Mouse (Mus musculus) liver, embryonic 14.5 days (tissue): ENCODE data around the gene Epb41l4b. TPM values are rescaled to one million over a fixed set of nuclear protein-coding genes. Genes with fewer than 3 reads are reported as not detected.

Experiments
- ATAC-seq: fragments of 200-750 bp; cut with Nextera tagmentation; 2 replicates; pipeline ENCODE4 v1.8.0; 2017; ENCODE audit warnings: moderate number of reproducible peaks, mild to moderate bottlenecking, moderate library complexity; ENCODE audit not compliant: insufficient read depth
- DNase-seq, 3 experiments: peaks; one replicate each; pipeline ENCODE4 v3.0.0-alpha.2; 2012 to 2013; ENCODE audit warnings: low read depth in 3 of 3, low spot score in 3 of 3
- H3K27ac ChIP-seq: fragments of 300-500 bp; sonication (generic); 2 replicates; pipeline ENCODE4 v1.5.1; 2014; ENCODE audit warnings: moderate library complexity, mild to moderate bottlenecking, control low read depth, inconsistent platforms
- H3K27me3 ChIP-seq: fragments of 300-500 bp; sonication (generic); 2 replicates; pipeline ENCODE4 v1.6.1; 2014; ENCODE audit warnings: mild to moderate bottlenecking, low read length, moderate library complexity; ENCODE audit not compliant: control insufficient read depth, insufficient read depth
- H3K36me3 ChIP-seq: fragments of 300-500 bp; sonication (generic); replicated peaks from 2 replicates; pipeline ENCODE4 v1.6.1; 2014; ENCODE audit warnings: low read depth; ENCODE audit not compliant: control insufficient read depth, insufficient read depth
- H3K4me1 ChIP-seq, 2 experiments: fragments of 200-500 bp in 1 of 2; fragments of 300-500 bp in 1 of 2; sonication (generic) in 1 of 2; replicated peaks; 2 replicates each; pipeline ENCODE4 v1.6.1; 2012 to 2014; ENCODE audit warnings: antibody characterized with exemption in 1 of 2, inconsistent platforms in 1 of 2, low read length in 1 of 2; ENCODE audit not compliant: control insufficient read depth in 2 of 2, insufficient read depth in 2 of 2
- H3K4me2 ChIP-seq: fragments of 300-500 bp; sonication (generic); 2 replicates; pipeline ENCODE4 v1.6.1; 2014; ENCODE audit warnings: low read depth, mild to moderate bottlenecking, control low read depth, moderate library complexity
- H3K4me3 ChIP-seq, 2 experiments: fragments of 200-500 bp in 1 of 2; fragments of 300-500 bp in 1 of 2; sonication (generic) in 1 of 2; 2 replicates each; pipeline ENCODE4 v1.5.1; 2012 to 2014; ENCODE audit warnings: low read depth in 2 of 2, low read length in 2 of 2, mild to moderate bottlenecking in 2 of 2, control low read depth in 1 of 2, inconsistent platforms in 1 of 2, moderate library complexity in 1 of 2; ENCODE audit not compliant: insufficient read depth in 1 of 2
- H3K9ac ChIP-seq: fragments of 300-500 bp; sonication (generic); replicated peaks from 2 replicates; pipeline ENCODE4 v1.6.1; 2014; ENCODE audit warnings: mild to moderate bottlenecking, control low read depth, moderate library complexity
- H3K9me3 ChIP-seq: fragments of 300-500 bp; sonication (generic); 2 replicates; pipeline ENCODE4 v1.6.1; 2016; ENCODE audit warnings: low read length, mixed read lengths; ENCODE audit not compliant: control insufficient read depth
- CTCF ChIP-seq: IDR thresholded peaks from 2 replicates; pipeline ENCODE4 v1.5.1; 2016; ENCODE audit warnings: antibody characterized with exemption, low read depth, control low read depth
- EP300 ChIP-seq: IDR thresholded peaks from 2 replicates; pipeline ENCODE4 v1.6.1; 2016; ENCODE audit warnings: antibody characterized with exemption, low read depth
- WGBS: fragments of 180-500 bp; shearing (Covaris S2); extraction: QIAGEN DNeasy Blood & Tissue Kit; methylation state at CpG from one replicate; pipeline ENCODE4 v1.1.7; 2014; ENCODE audit not compliant: insufficient replicate concordance; 5-methylcytosine and 5-hydroxymethylcytosine counted together
- polyA plus RNA-seq, 2 experiments: library from polyadenylated mRNA; depleted of rRNA in 1 of 2; stranded (reverse) in 1 of 2; unstranded in 1 of 2; fragments of >200 nt; fragmentation: Nextera tagmentation in 1 of 2; extraction: Ambion mirVana in 1 of 2; gene quantifications; 2 replicates each; pipeline versions ENCODE4 v1.2.1 to v1.2.3; 2012 to 2014

Gene Epb41l4b
- polyA plus RNA-seq, 2 experiments = 2.1 to 2.2 TPM

DNA sequence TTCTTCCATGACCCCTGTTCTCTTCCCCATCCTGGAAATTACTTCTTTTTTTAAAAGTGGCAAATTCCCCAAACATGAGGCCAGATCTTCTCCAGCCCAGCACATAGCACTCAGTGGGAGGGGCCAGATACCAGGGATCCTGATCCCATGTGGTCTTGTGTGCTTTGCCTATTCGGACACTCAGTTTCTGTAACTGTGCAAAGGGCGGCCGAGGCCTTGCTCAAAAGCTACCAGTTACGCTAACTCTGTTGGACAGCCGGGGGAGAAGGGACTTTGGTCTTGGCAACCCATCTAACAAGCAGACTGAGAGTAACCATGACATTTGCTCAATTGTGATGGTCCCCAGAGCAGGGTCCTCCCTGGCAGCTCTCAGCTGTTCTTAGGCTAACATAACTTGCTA lies 128.2 kb downstream of the Epb41l4b start:
- no peak overlapping the region for H3K27ac ChIP-seq
- 59% methylated on average over 5 of the region's 5 CpGs for WGBS
- ATAC-seq (no peak), DNase-seq (no peak)
- no peak overlapping the region for H3K9ac ChIP-seq
- no peaks in the 10 kb centered on the region for H3K9me3 ChIP-seq
- H3K4me1 ChIP-seq = no peaks in the 10 kb centered on the region
- no peak overlapping the region for H3K4me2 ChIP-seq
- no peak overlapping the region for H3K4me3 ChIP-seq
- no peak for TF ChIP-seq EP300
- no peak for TF ChIP-seq CTCF
- H3K27me3 ChIP-seq = no peaks in the 10 kb centered on the region
- no peaks in the 10 kb centered on the region for H3K36me3 ChIP-seq

GRCm38 (mm10) chr4:57011454-57012046 lies 131.7 kb downstream of the Epb41l4b start:
- Histone ChIP-seq H3K27ac (no peak overlapping the region), H3K9ac (no peak overlapping the region), H3K36me3 (no peaks in the 10 kb centered on the region), H3K4me1 (no peaks in the 10 kb centered on the region), H3K4me2 (no peak overlapping the region), H3K4me3 (no peak overlapping the region), H3K27me3 (no peaks in the 10 kb centered on the region), H3K9me3 (no peaks in the 10 kb centered on the region)
- 32% methylated on average over 8 of the region's 8 CpGs for WGBS
- ATAC-seq = no peak
- no peak for DNase-seq
- TF ChIP-seq EP300 (no peak), CTCF (no peak)

GRCm38 (mm10) chr4:57010919-57011318 lies 132.3 kb downstream of the Epb41l4b start:
- TF ChIP-seq CTCF = no peak
- no peak for TF ChIP-seq EP300
- no peaks in the 10 kb centered on the region for H3K9me3 ChIP-seq
- no peak overlapping the region for H3K9ac ChIP-seq
- no peaks in the 10 kb centered on the region for H3K27me3 ChIP-seq
- no peak for ATAC-seq
- no peaks in the 10 kb centered on the region for H3K4me1 ChIP-seq
- DNase-seq = no peak
- no peak overlapping the region for H3K4me3 ChIP-seq
- H3K36me3 ChIP-seq = no peaks in the 10 kb centered on the region
- no peak overlapping the region for H3K4me2 ChIP-seq
- WGBS = 5% methylated on average over 6 of the region's 6 CpGs
- H3K27ac ChIP-seq = no peak overlapping the region

GRCm38 (mm10) chr4:57010425-57010824 lies 132.8 kb downstream of the Epb41l4b start:
- H3K9ac ChIP-seq = no peak overlapping the region
- no peak for DNase-seq
- TF ChIP-seq CTCF (no peak), EP300 (no peak)
- 33% methylated on average over 5 of the region's 5 CpGs for WGBS
- no peaks in the 10 kb centered on the region for H3K27me3 ChIP-seq
- no peak overlapping the region for H3K4me2 ChIP-seq
- no peak for ATAC-seq
- H3K4me1 ChIP-seq = no peaks in the 10 kb centered on the region
- no peaks in the 10 kb centered on the region for H3K9me3 ChIP-seq
- H3K27ac ChIP-seq = no peak overlapping the region
- no peak overlapping the region for H3K4me3 ChIP-seq
- H3K36me3 ChIP-seq = no peaks in the 10 kb centered on the region

DNA sequence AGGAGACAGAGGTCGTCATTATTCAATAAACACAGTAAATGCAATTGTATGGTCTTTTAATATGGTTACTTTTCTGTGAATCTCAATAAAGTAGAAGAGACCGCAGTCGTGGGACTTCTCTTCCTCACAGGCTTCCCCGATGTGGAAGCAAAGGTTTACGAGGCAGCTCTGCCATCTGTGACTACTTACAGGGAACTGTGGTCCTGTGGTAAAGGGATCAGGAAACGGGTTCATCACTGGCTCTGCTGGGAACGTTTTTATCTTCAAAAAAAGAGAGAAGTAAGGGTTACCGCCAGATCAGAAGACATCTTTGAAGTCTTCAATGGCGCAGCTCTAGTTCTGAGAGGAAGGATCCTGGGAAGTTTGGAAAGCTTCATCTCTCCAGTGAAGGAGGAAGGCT lies 135.5 kb downstream of the Epb41l4b start:
- Histone ChIP-seq H3K9me3 (no peaks in the 10 kb centered on the region), H3K9ac (no peak overlapping the region), H3K27me3 (no peaks in the 10 kb centered on the region), H3K4me1 (no peaks in the 10 kb centered on the region), H3K27ac (no peak overlapping the region), H3K4me2 (no peak overlapping the region), H3K4me3 (no peak overlapping the region), H3K36me3 (no peaks in the 10 kb centered on the region)
- WGBS = 19% methylated on average over 9 of the region's 9 CpGs
- ATAC-seq (no peak), DNase-seq (no peak)
- TF ChIP-seq CTCF = no peak
- no peak for TF ChIP-seq EP300
